ENCODE assay signal across 11 mouse cellular contexts in genomic region chr19:36112007-36112406, GRCm38 (mm10). TPM values are rescaled to one million over a fixed set of nuclear protein-coding genes. Genes with fewer than 3 reads are reported as not detected.
A peak's percentile ranks its signal among the peaks of the same experiment; 100 is the strongest.
DNase-seq lines count a peak whose midpoint lies in the region; ATAC-seq lines count a peak whose summit lies in the region.
"Had no signal": no experiment of that assay in that cellular context is flagged by ENCODE, and none has a peak within 500 bp of the region (broad histone marks: within the 10 kb centered on the region; RNA-seq: fewer than 3 reads in every experiment).

No protein-coding gene starts in this region.

- H3K27me3 ChIP-seq in midbrain, embryonic 13.5 days, result no peaks in the 10 kb centered on the region
- H3K27me3 ChIP-seq in midbrain, embryonic 11.5 days (ENCODE audit: control insufficient read depth, insufficient read depth, low read length), result no peaks in the 10 kb centered on the region

- no peak overlapping the region for H3K4me3 ChIP-seq in midbrain, embryonic 13.5 days (replicated peaks)
- H3K4me3 ChIP-seq in midbrain, embryonic 11.5 days (ENCODE audit: low read depth, low read length), result no peak overlapping the region

- WGBS in midbrain, embryonic 13.5 days, result 53% methylated on average over 17 of the region's 17 CpGs
- 58% methylated on average over 17 of the region's 17 CpGs for WGBS in midbrain, embryonic 11.5 days

- no peaks in the 10 kb centered on the region for H3K36me3 ChIP-seq in midbrain, embryonic 13.5 days
- no peaks in the 10 kb centered on the region for H3K36me3 ChIP-seq in midbrain, embryonic 11.5 days (ENCODE audit: control insufficient read depth, insufficient read depth, low read length)

- H3K4me1 ChIP-seq in midbrain, embryonic 13.5 days (replicated peaks), result 0 out of 2 replicates have a peak, but pooled peaks cover 2% of the 10 kb centered on the region
- no peaks in the 10 kb centered on the region for H3K4me1 ChIP-seq in midbrain, embryonic 11.5 days (ENCODE audit: control insufficient read depth, insufficient read depth, low read length)

- ATAC-seq in midbrain, embryonic 13.5 days, result no peak
- no peak for ATAC-seq in midbrain, embryonic 11.5 days (ENCODE audit: low FRiP score)
- ATAC-seq: intestine, embryonic 16.5 days had no signal

- no peak overlapping the region for H3K27ac ChIP-seq in midbrain, embryonic 13.5 days
- H3K27ac ChIP-seq in midbrain, embryonic 11.5 days (ENCODE audit: low read depth, low read length), result no peak overlapping the region
- H3K27ac ChIP-seq: liver, embryonic 14.5 days had no signal

- H3K9me3 ChIP-seq in midbrain, embryonic 13.5 days, result no peaks in the 10 kb centered on the region
- no peaks in the 10 kb centered on the region for H3K9me3 ChIP-seq in midbrain, embryonic 11.5 days (ENCODE audit: control insufficient read depth, low read length)

- H3K4me2 ChIP-seq in midbrain, embryonic 13.5 days (replicated peaks), result peak overlapping the region; percentile 31
- H3K4me2 ChIP-seq in midbrain, embryonic 11.5 days, result no peak overlapping the region

- no peak overlapping the region for H3K9ac ChIP-seq in midbrain, embryonic 13.5 days (replicated peaks)
- no peak overlapping the region for H3K9ac ChIP-seq in midbrain, embryonic 11.5 days (ENCODE audit: low read length)
- H3K9ac ChIP-seq: liver, embryonic 14.5 days had no signal

- DNase-seq in cerebellum, postnatal 14 days, result peak; percentile 14 to 27
- DNase-seq in cerebellum, adult 11-12 months, result no peak
- no peak for DNase-seq in midbrain, embryonic 11.5 days (ENCODE audit: low spot score, missing footprints)
- peak; percentile 24 to 35 for DNase-seq in layer of hippocampus, postnatal 25 days (ENCODE audit: extremely low spot score in 1 of 2, low spot score in 1 of 2)
- DNase-seq in right cerebral cortex, postnatal 36 days (ENCODE audit: low spot score in 2 of 2), result peak; percentile 22 to 27
- DNase-seq in retina, postnatal 1 day, result no peak
- DNase-seq in urinary bladder, postnatal 10 days (ENCODE audit: low spot score), result no peak
- DNase-seq: thymus, postnatal 36 days had no signal

RNA-seq across cellular contexts. Expression of gene Ankrd1, which starts 7.9 kb away (rescaled TPM):
- not detected in 2 replicates for polyA plus RNA-seq in midbrain, embryonic 13.5 days (2015; fragmentation: Nextera tagmentation; extraction: Ambion mirVana)
- not detected in 2 replicates for polyA plus RNA-seq in midbrain, embryonic 11.5 days (2014; fragmentation: Nextera tagmentation; extraction: Ambion mirVana)
- total RNA-seq in layer of hippocampus, postnatal 25 days (2021), result not detected

RNA-seq across cellular contexts. Expression of gene Rpp30, which starts 28.5 kb away (rescaled TPM):
- polyA plus RNA-seq in midbrain, embryonic 13.5 days (2015; fragmentation: Nextera tagmentation; extraction: Ambion mirVana), result 87.3 and 94.2 TPM in 2 replicates
- 112 and 123 TPM in 2 replicates for polyA plus RNA-seq in midbrain, embryonic 11.5 days (2014; fragmentation: Nextera tagmentation; extraction: Ambion mirVana)
- 10 to 100 TPM; 16.8 to 21.5 TPM for total RNA-seq in layer of hippocampus, postnatal 25 days (2021)

RNA-seq across cellular contexts. Expression of gene Htr7, which starts 54.7 kb away (rescaled TPM):
- 2.5 and 3.1 TPM in 2 replicates for polyA plus RNA-seq in midbrain, embryonic 13.5 days (2015; fragmentation: Nextera tagmentation; extraction: Ambion mirVana)
- polyA plus RNA-seq in midbrain, embryonic 11.5 days (2014; fragmentation: Nextera tagmentation; extraction: Ambion mirVana), result 0.34 and 0.44 TPM in 2 replicates
- 1 to 10 TPM; 8.1 to 9.1 TPM for total RNA-seq in layer of hippocampus, postnatal 25 days (2021)

Comparison
In these comparisons a context has a peak if more than half of its experiments do, and no peak if none do; other contexts are left out.
1. DNase-seq: peak in cerebellum, postnatal 14 days (2 of 2), layer of hippocampus, postnatal 25 days (2 of 2) and right cerebral cortex, postnatal 36 days (2 of 2); none in cerebellum, adult 11-12 months (single experiment), midbrain, embryonic 11.5 days (single experiment), retina, postnatal 1 day (single experiment) and urinary bladder, postnatal 10 days (single experiment).